Mouse (Mus musculus) MEL (cell line): ENCODE measurements around the gene Comp. TPM values are rescaled to one million over a fixed set of nuclear protein-coding genes. Genes with fewer than 3 reads are reported as not detected.

Experiments used
- DNase-seq: peaks from one replicate; pipeline ENCODE4 v3.0.0; 2011; ENCODE audit warnings: low read depth, low spot score
- H3K27ac ChIP-seq: 2 replicates; pipeline ENCODE4 v1.5.1; 2012; ENCODE audit warnings: low read depth, mild to moderate bottlenecking, control low read depth, low read length, moderate library complexity; ENCODE audit not compliant: control insufficient read depth
- H3K27me3 ChIP-seq, 2 experiments: fragments of 150-350 bp in 1 of 2; sonication (generic) in 1 of 2; 2 replicates each; pipeline ENCODE4 v1.6.1; 2012; ENCODE audit warnings: low read length in 2 of 2, mild to moderate bottlenecking in 2 of 2, improper control_type of control experiment in 1 of 2, moderate library complexity in 1 of 2; ENCODE audit not compliant: insufficient read depth in 2 of 2, control insufficient read depth in 1 of 2
- H3K36me3 ChIP-seq, 2 experiments: 2 replicates each; pipeline ENCODE4 v1.6.1; 2012 to 2014; ENCODE audit warnings: low read length in 2 of 2, improper control_type of control experiment in 1 of 2, inconsistent platforms in 1 of 2, mild to moderate bottlenecking in 1 of 2; ENCODE audit not compliant: insufficient read depth in 2 of 2, control insufficient read depth in 1 of 2
- H3K4me1 ChIP-seq, 2 experiments: fragments of 150-350 bp in 1 of 2; sonication (generic) in 1 of 2; 2 replicates each; pipeline ENCODE4 v1.6.1; 2012; ENCODE audit warnings: low read length in 2 of 2, improper control_type of control experiment in 1 of 2, mild to moderate bottlenecking in 1 of 2; ENCODE audit not compliant: insufficient read depth in 2 of 2, control insufficient read depth in 1 of 2
- H3K4me3 ChIP-seq, 2 experiments: fragments of 150-350 bp in 1 of 2; sonication (generic) in 1 of 2; 2 replicates each; pipeline ENCODE4 v1.5.1; 2012; ENCODE audit warnings: low read depth in 2 of 2, low read length in 2 of 2, mild to moderate bottlenecking in 2 of 2, moderate library complexity in 2 of 2, control low read depth in 1 of 2, improper control_type of control experiment in 1 of 2; ENCODE audit not compliant: control insufficient read depth in 1 of 2, insufficient read depth in 1 of 2
- H3K79me2 ChIP-seq: 2 replicates; pipeline ENCODE4 v1.6.1; 2012; ENCODE audit warnings: mild to moderate bottlenecking, low read length, moderate library complexity; ENCODE audit not compliant: control insufficient read depth, poor library complexity, insufficient read depth
- H3K9ac ChIP-seq: 2 replicates; pipeline ENCODE4 v1.6.1; 2012; ENCODE audit warnings: low read depth, mild to moderate bottlenecking, control low read depth, low read length, moderate library complexity; ENCODE audit not compliant: control insufficient read depth, poor library complexity, severe bottlenecking
- H3K9me3 ChIP-seq: fragments of 150-350 bp; sonication (generic); replicated peaks from 2 replicates; pipeline ENCODE4 v1.6.1; 2012; ENCODE audit warnings: mild to moderate bottlenecking, low read length, improper control_type of control experiment, moderate library complexity; ENCODE audit not compliant: insufficient read depth
- BHLHE40 ChIP-seq: IDR thresholded peaks from 2 replicates; pipeline ENCODE4 v1.6.1; 2012; ENCODE audit warnings: low read depth, mild to moderate bottlenecking, inconsistent platforms, low read length, improper control_type of control experiment, borderline replicate concordance
- CHD1 ChIP-seq: IDR thresholded peaks from 2 replicates; pipeline ENCODE4 v1.6.1; 2012; ENCODE audit warnings: low read depth, mild to moderate bottlenecking, inconsistent platforms, low read length, improper control_type of control experiment
- CHD2 ChIP-seq: IDR thresholded peaks from 2 replicates; pipeline ENCODE4 v1.6.1; 2011; ENCODE audit warnings: low read length, improper control_type of control experiment
- CTCF ChIP-seq, 3 experiments: IDR thresholded peaks in 2 of 3; conservative IDR thresholded peaks in 1 of 3; 2 replicates each; pipeline ENCODE4 v1.5.1; 2011 to 2012; ENCODE audit warnings: low read length in 3 of 3, low read depth in 2 of 3, mild to moderate bottlenecking in 2 of 3, improper control_type of control experiment in 1 of 3, inconsistent platforms in 1 of 3, mixed read lengths in 1 of 3, moderate library complexity in 1 of 3; ENCODE audit not compliant: control insufficient read depth in 1 of 3, insufficient read depth in 1 of 3, poor library complexity in 1 of 3, severe bottlenecking in 1 of 3
- E2F4 ChIP-seq: IDR thresholded peaks from 2 replicates; pipeline ENCODE4 v1.6.1; 2011; ENCODE audit warnings: low read depth, low read length, improper control_type of control experiment, borderline replicate concordance
- EP300 ChIP-seq, 2 experiments: IDR thresholded peaks; 2 replicates each; pipeline ENCODE4 v1.6.1; 2011; ENCODE audit warnings: improper control_type of control experiment in 2 of 2, low read length in 2 of 2, low read depth in 1 of 2, mild to moderate bottlenecking in 1 of 2
- ETS1 ChIP-seq: IDR thresholded peaks from 2 replicates; pipeline ENCODE4 v1.6.1; 2012; ENCODE audit warnings: low read depth, mild to moderate bottlenecking, inconsistent platforms, low read length, improper control_type of control experiment, moderate library complexity
- HCFC1 ChIP-seq: IDR thresholded peaks from 2 replicates; pipeline ENCODE4 v1.6.1; 2012; ENCODE audit warnings: low read depth, mild to moderate bottlenecking, inconsistent platforms, low read length, improper control_type of control experiment, moderate library complexity
- JUND ChIP-seq: IDR thresholded peaks from 2 replicates; pipeline ENCODE4 v1.6.1; 2011; ENCODE audit warnings: low read depth, mild to moderate bottlenecking, improper control_type of control experiment, low read length
- KAT2A ChIP-seq: conservative IDR thresholded peaks from 2 replicates; pipeline ENCODE4 v1.6.1; 2012; ENCODE audit warnings: low read depth, low read length, improper control_type of control experiment, inconsistent platforms
- MAX ChIP-seq: IDR thresholded peaks from 2 replicates; pipeline ENCODE4 v1.6.1; 2011; ENCODE audit warnings: low read length, improper control_type of control experiment
- MAZ ChIP-seq: IDR thresholded peaks from 2 replicates; pipeline ENCODE4 v1.6.1; 2012; ENCODE audit warnings: low read depth, mild to moderate bottlenecking, inconsistent platforms, low read length, improper control_type of control experiment
- MXI1 ChIP-seq: IDR thresholded peaks from 2 replicates; pipeline ENCODE4 v1.6.1; 2011; ENCODE audit warnings: mild to moderate bottlenecking, low read depth, low read length, improper control_type of control experiment
- MYC ChIP-seq: IDR thresholded peaks from 2 replicates; pipeline ENCODE4 v1.6.1; 2011; ENCODE audit warnings: low read depth, mild to moderate bottlenecking, low read length, improper control_type of control experiment, moderate library complexity
- NELFE ChIP-seq: IDR thresholded peaks from 2 replicates; pipeline ENCODE4 v1.6.1; 2011; ENCODE audit warnings: low read depth, low read length, improper control_type of control experiment
- NRF1 ChIP-seq: IDR thresholded peaks from 2 replicates; pipeline ENCODE4 v1.6.1; 2014; ENCODE audit warnings: low read depth, mild to moderate bottlenecking, inconsistent platforms, low read length, improper control_type of control experiment, moderate library complexity; ENCODE audit not compliant: poor library complexity, insufficient read depth, severe bottlenecking
- POLR2AphosphoS5 ChIP-seq: IDR thresholded peaks from 2 replicates; pipeline ENCODE4 v1.6.1; 2012; ENCODE audit warnings: low read depth, borderline replicate concordance, mild to moderate bottlenecking, inconsistent platforms, low read length, moderate library complexity, mixed read lengths
- SMC3 ChIP-seq: IDR thresholded peaks from 2 replicates; pipeline ENCODE4 v1.6.1; 2011; ENCODE audit warnings: low read depth, low read length, improper control_type of control experiment
- TAL1 ChIP-seq: IDR thresholded peaks from 2 replicates; pipeline ENCODE4 v1.6.1; 2012; ENCODE audit warnings: mild to moderate bottlenecking, inconsistent platforms, low read length, moderate library complexity, mixed read lengths
- TCF12 ChIP-seq: IDR thresholded peaks from 2 replicates; pipeline ENCODE4 v1.6.1; 2014; ENCODE audit warnings: low read depth, mild to moderate bottlenecking, inconsistent platforms, low read length, improper control_type of control experiment, moderate library complexity
- UBTF ChIP-seq: IDR thresholded peaks from 2 replicates; pipeline ENCODE4 v1.6.1; 2012; ENCODE audit warnings: low read depth, mild to moderate bottlenecking, inconsistent platforms, low read length, improper control_type of control experiment, moderate library complexity, borderline replicate concordance; ENCODE audit not compliant: insufficient read depth
- USF1 ChIP-seq: IDR thresholded peaks from 2 replicates; pipeline ENCODE4 v1.6.1; 2014; ENCODE audit warnings: low read depth, mild to moderate bottlenecking, inconsistent platforms, low read length, improper control_type of control experiment, moderate library complexity
- USF2 ChIP-seq, 2 experiments: IDR thresholded peaks; 2 replicates each; pipeline ENCODE4 v1.6.1; 2011 to 2012; ENCODE audit warnings: improper control_type of control experiment in 2 of 2, low read length in 2 of 2, borderline replicate concordance in 1 of 2, inconsistent platforms in 1 of 2, low read depth in 1 of 2, mild to moderate bottlenecking in 1 of 2; ENCODE audit not compliant: insufficient read depth in 1 of 2
- ZC3H11A ChIP-seq: IDR thresholded peaks from 2 replicates; pipeline ENCODE4 v1.6.1; 2012; ENCODE audit warnings: low read depth, mild to moderate bottlenecking, inconsistent platforms, low read length, improper control_type of control experiment
- ZMIZ1 ChIP-seq: IDR thresholded peaks from 2 replicates; pipeline ENCODE4 v1.6.1; 2012; ENCODE audit warnings: low read depth, mild to moderate bottlenecking, inconsistent platforms, low read length, improper control_type of control experiment, moderate library complexity
- ZNF384 ChIP-seq: IDR thresholded peaks from 2 replicates; pipeline ENCODE4 v1.6.1; 2012; ENCODE audit warnings: low read depth, mild to moderate bottlenecking, inconsistent platforms, low read length, improper control_type of control experiment
- polyA plus RNA-seq, 2 experiments: library from polyadenylated mRNA; stranded (reverse) in 1 of 2; unstranded in 1 of 2; fragments of >175 nt in 1 of 2; fragments of >200 nt in 1 of 2; gene quantifications; 2 replicates each; pipeline versions ENCODE4 v1.2.1 to v1.2.4; 2012; ENCODE audit warnings: low replicate concordance in 2 of 2, low read depth in 1 of 2; ENCODE audit not compliant: insufficient read length in 2 of 2, insufficient read depth in 1 of 2, missing spikeins in 1 of 2
- total RNA-seq: library from RNA; depleted of rRNA; stranded (reverse); fragments of 300-350 nt; gene quantifications from 2 replicates; pipeline ENCODE4 v1.2.3, GENCODE M21; 2012

The Comp gene
- total and polyA plus RNA-seq, 3 experiments, result 0.54 TPM; not detected in 2

DNA sequence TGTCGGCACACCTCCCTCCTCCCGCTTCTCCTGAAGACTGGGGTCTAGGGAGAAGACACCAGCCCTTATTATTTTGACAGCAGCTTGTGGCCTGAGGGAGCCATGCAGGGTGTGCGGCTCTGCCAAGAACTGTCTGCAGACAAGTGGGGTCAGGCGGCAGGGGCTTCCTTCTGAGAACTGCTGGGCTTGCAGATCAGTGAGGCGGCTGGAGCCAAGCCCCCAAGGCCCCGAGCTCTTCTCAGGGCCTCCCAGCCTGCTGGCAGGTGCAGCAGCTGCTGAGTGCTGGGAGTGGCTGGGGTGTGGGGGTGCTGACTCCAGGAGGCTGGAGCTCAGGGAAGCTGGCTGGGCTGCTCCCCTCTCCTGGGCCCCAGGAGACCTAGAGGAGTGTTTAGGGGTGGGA lies 34.9 kb downstream of the Comp start:
- no peak for DNase-seq
- Histone ChIP-seq H3K27me3 (no peaks in the 10 kb centered on the region), H3K27ac (no peak overlapping the region), H3K4me1 (no peaks in the 10 kb centered on the region), H3K36me3 (no peaks in the 10 kb centered on the region; a peak in 1 of 4 replicates), H3K9ac (no peak overlapping the region), H3K79me2 (no peaks in the 10 kb centered on the region), H3K4me3 (no peak overlapping the region), H3K9me3 (no peaks in the 10 kb centered on the region)
- TF ChIP-seq HCFC1 (no peak), EP300 (IDR thresholded peaks at IDR 0.05; ENCODE audit: low read depth in 1 of 2, low read length in 2 of 2) (no peak), MAZ (no peak), NELFE (no peak), POLR2AphosphoS5 (no peak), JUND (no peak), TAL1 (no peak), CTCF (IDR thresholded peaks at IDR 0.05 in 2 of 3, conservative IDR thresholded peaks at IDR 0.05 in 1 of 3; ENCODE audit: control insufficient read depth in 1 of 3, insufficient read depth in 1 of 3, low read depth in 2 of 3, low read length in 3 of 3, poor library complexity in 1 of 3, severe bottlenecking in 1 of 3) (no peak), UBTF (no peak), CHD2 (no peak), KAT2A (no peak), NRF1 (no peak), BHLHE40 (no peak), MXI1 (no peak), ZMIZ1 (no peak)
- TF ChIP-seq, all 39 proteins: peak for 0

- H3K36me3 ChIP-seq, result no peaks in the 10 kb centered on the region; a peak in 1 of 4 replicates
- H3K27ac ChIP-seq, result no peak overlapping the region
- H3K9me3 ChIP-seq, result no peaks in the 10 kb centered on the region
- H3K4me1 ChIP-seq, result no peaks in the 10 kb centered on the region
- no peak for DNase-seq
- H3K9ac ChIP-seq, result no peak overlapping the region
- no peak overlapping the region for H3K4me3 ChIP-seq
- no peaks in the 10 kb centered on the region for H3K79me2 ChIP-seq
- H3K27me3 ChIP-seq, result no peaks in the 10 kb centered on the region
- TF ChIP-seq ZMIZ1 (no peak), CHD1 (no peak), USF2 (IDR thresholded peaks at IDR 0.05; ENCODE audit: borderline replicate concordance in 1 of 2, insufficient read depth in 1 of 2, low read depth in 1 of 2, low read length in 2 of 2) (no peak), SMC3 (no peak), MYC (no peak), MAX (no peak), ZC3H11A (no peak), JUND (no peak), E2F4 (no peak), TCF12 (no peak), USF1 (no peak), ZNF384 (no peak), ETS1 (no peak)
Measured at GRCm38 (mm10) chr8:70409019-70409418, 35.7 kb downstream of the Comp start.
